ENCODE assay signal across 8 mouse cellular contexts in genomic region chr13:32018518-32019255, GRCm38 (mm10).
DNase-seq lines count a peak whose midpoint lies in the region; ATAC-seq lines count a peak whose summit lies in the region.

No protein-coding gene starts in this region.

- 41% methylated on average over 4 of the region's 4 CpGs for WGBS in embryonic facial prominence, embryonic 15.5 days
- WGBS in heart, embryonic 11.5 days (ENCODE audit: insufficient replicate concordance): 48% methylated on average over 4 of the region's 4 CpGs
- WGBS in kidney, embryonic 14.5 days: 26% methylated on average over 4 of the region's 4 CpGs
- WGBS in liver, embryonic 12.5 days (ENCODE audit: insufficient replicate concordance): 46% methylated on average over 4 of the region's 4 CpGs

- peak; percentile 8 for DNase-seq in urinary bladder, postnatal 25 days (ENCODE audit: low spot score)
- DNase-seq in urinary bladder, adult 2 months (ENCODE audit: low spot score): no peak
- DNase-seq in retina, postnatal 1 day: peak; percentile 93

- no peak overlapping the region for H3K27ac ChIP-seq in embryonic facial prominence, embryonic 15.5 days (replicated peaks)
- peak overlapping the region; percentile 70 for H3K27ac ChIP-seq in heart, embryonic 11.5 days (ENCODE audit: low read depth, low read length)
- peak overlapping the region; percentile 4 for H3K27ac ChIP-seq in kidney, embryonic 14.5 days (ENCODE audit: low read depth, low read length)
- H3K27ac ChIP-seq in liver, embryonic 12.5 days: no peak overlapping the region

- no peaks in the 10 kb centered on the region for H3K9me3 ChIP-seq in embryonic facial prominence, embryonic 15.5 days (replicated peaks)
- H3K9me3 ChIP-seq in heart, embryonic 11.5 days (replicated peaks; ENCODE audit: control insufficient read depth, low read length): no peaks in the 10 kb centered on the region
- H3K9me3 ChIP-seq in kidney, embryonic 14.5 days (ENCODE audit: control insufficient read depth, low read length): no peaks in the 10 kb centered on the region
- H3K9me3 ChIP-seq in liver, embryonic 12.5 days (replicated peaks): no peaks in the 10 kb centered on the region

- no peak overlapping the region for H3K4me2 ChIP-seq in embryonic facial prominence, embryonic 15.5 days (replicated peaks)
- H3K4me2 ChIP-seq in heart, embryonic 11.5 days: no peak overlapping the region
- H3K4me2 ChIP-seq in kidney, embryonic 14.5 days (replicated peaks; ENCODE audit: low read depth, low read length): no peak overlapping the region
- no peak overlapping the region for H3K4me2 ChIP-seq in liver, embryonic 12.5 days

- no peaks in the 10 kb centered on the region for H3K27me3 ChIP-seq in embryonic facial prominence, embryonic 15.5 days
- H3K27me3 ChIP-seq in heart, embryonic 11.5 days (ENCODE audit: control insufficient read depth, insufficient read depth, low read length): no peaks in the 10 kb centered on the region
- no peaks in the 10 kb centered on the region for H3K27me3 ChIP-seq in kidney, embryonic 14.5 days (ENCODE audit: control insufficient read depth, insufficient read depth, low read length)
- H3K27me3 ChIP-seq in liver, embryonic 12.5 days (replicated peaks): no peaks in the 10 kb centered on the region

- no peak overlapping the region for H3K9ac ChIP-seq in embryonic facial prominence, embryonic 15.5 days
- no peak overlapping the region for H3K9ac ChIP-seq in heart, embryonic 11.5 days (ENCODE audit: low read depth, low read length)
- H3K9ac ChIP-seq in kidney, embryonic 14.5 days (ENCODE audit: low read depth, low read length): no peak overlapping the region
- H3K9ac ChIP-seq in liver, embryonic 12.5 days: no peak overlapping the region

- no peaks in the 10 kb centered on the region for H3K36me3 ChIP-seq in embryonic facial prominence, embryonic 15.5 days
- H3K36me3 ChIP-seq in heart, embryonic 11.5 days (ENCODE audit: control insufficient read depth, insufficient read depth, low read length): no peaks in the 10 kb centered on the region
- H3K36me3 ChIP-seq in kidney, embryonic 14.5 days (ENCODE audit: control insufficient read depth, insufficient read depth, low read length): no peaks in the 10 kb centered on the region
- H3K36me3 ChIP-seq in liver, embryonic 12.5 days: no peaks in the 10 kb centered on the region

- peak; percentile 65 for ATAC-seq in embryonic facial prominence, embryonic 15.5 days (ENCODE audit: insufficient number of reproducible peaks, low FRiP score, low TSS enrichment, low read depth)
- peak; percentile 80 for ATAC-seq in heart, embryonic 11.5 days (replicated peaks; ENCODE audit: insufficient number of reproducible peaks, low FRiP score, low TSS enrichment)
- peak; percentile 84 for ATAC-seq in kidney, embryonic 14.5 days (ENCODE audit: low FRiP score, low TSS enrichment)
- 0 out of 2 replicates have a peak, but pooled peaks have one; percentile 8 for ATAC-seq in liver, embryonic 12.5 days
- no peak for ATAC-seq in activated CD4-positive, CD25-positive, alpha-beta regulatory T cell, adult 4 months

- peaks cover 4% of the 10 kb centered on the region; the same call in 1 of the 2 replicates for H3K4me1 ChIP-seq in embryonic facial prominence, embryonic 15.5 days
- H3K4me1 ChIP-seq in heart, embryonic 11.5 days (ENCODE audit: control insufficient read depth, insufficient read depth, low read length): peaks cover 13% of the 10 kb centered on the region
- H3K4me1 ChIP-seq in kidney, embryonic 14.5 days (ENCODE audit: control insufficient read depth, insufficient read depth, low read length): peaks cover 18% of the 10 kb centered on the region
- H3K4me1 ChIP-seq in liver, embryonic 12.5 days: no peaks in the 10 kb centered on the region

- H3K4me3 ChIP-seq in embryonic facial prominence, embryonic 15.5 days (replicated peaks): no peak overlapping the region
- no peak overlapping the region for H3K4me3 ChIP-seq in heart, embryonic 11.5 days (ENCODE audit: low read depth, low read length)
- H3K4me3 ChIP-seq in kidney, embryonic 14.5 days (ENCODE audit: low read length): no peak overlapping the region
- H3K4me3 ChIP-seq in liver, embryonic 12.5 days: no peak overlapping the region

Comparison
In these comparisons a context has a peak if more than half of its experiments do, and no peak if none do; other contexts are left out.
1. H3K27ac ChIP-seq: peak in heart, embryonic 11.5 days (single experiment) and kidney, embryonic 14.5 days (single experiment); none in embryonic facial prominence, embryonic 15.5 days (single experiment) and liver, embryonic 12.5 days (single experiment).